Mouse (Mus musculus) layer of hippocampus, adult 2 months (tissue): ENCODE results near the gene Lbhd1. TPM values are rescaled to one million over a fixed set of nuclear protein-coding genes. Genes with fewer than 3 reads are reported as not detected.

Experiments used
- DNase-seq, 2 experiments: peaks; one replicate each; pipeline ENCODE4 v3.0.0; 2022; ENCODE audit warnings: low spot score in 2 of 2
- H3K27ac ChIP-seq: fragments of 200-600 bp; 2 replicates; pipeline ENCODE4 v1.8.1; 2022
- H3K4me3 ChIP-seq: fragments of 200-600 bp; 2 replicates; pipeline ENCODE4 v1.8.1; 2022; ENCODE audit warnings: mild to moderate bottlenecking
- CTCF ChIP-seq: fragments of 200-600 bp; conservative IDR thresholded peaks from 2 replicates; pipeline ENCODE4 v1.8.1; 2022; ENCODE audit warnings: antibody characterized with exemption, mild to moderate bottlenecking, moderate library complexity
- total RNA-seq, 2 experiments: library from RNA; stranded (reverse); gene quantifications; 2 replicates each; pipeline ENCODE4 v1.2.3; 2021

Gene Lbhd1
- total RNA-seq, 2 experiments from 2014 or later = 4.8 to 6.6 TPM

- Histone ChIP-seq H3K27ac (no peak overlapping the region), H3K4me3 (no peak overlapping the region)
- no peak for DNase-seq
- TF ChIP-seq CTCF = no peak
Observed at GRCm38 (mm10) chr19:8903412-8903811, 19.9 kb downstream of the Lbhd1 start.

GRCm38 (mm10) chr19:8908531-8908930 is 25.0 kb downstream of the Lbhd1 start:
- no peak for DNase-seq
- TF ChIP-seq CTCF = no peak
- H3K27ac ChIP-seq = peak overlapping the region; percentile 51
- no peak overlapping the region for H3K4me3 ChIP-seq

- Histone ChIP-seq H3K27ac (peak overlapping the region; percentile 79), H3K4me3 (no peak overlapping the region)
- no peak for TF ChIP-seq CTCF
- no peak for DNase-seq
Observed at GRCm38 (mm10) chr19:8911810-8912209, 28.3 kb downstream of the Lbhd1 start.

GRCm38 (mm10) chr19:8914212-8914611 is 30.7 kb downstream of the Lbhd1 start:
- no peak for TF ChIP-seq CTCF
- DNase-seq = peak in 1 of 2 experiments; percentile 50
- no peak overlapping the region for H3K4me3 ChIP-seq
- peak overlapping the region; percentile 79 for H3K27ac ChIP-seq

GRCm38 (mm10) chr19:8919000-8919399 is 35.5 kb downstream of the Lbhd1 start:
- no peak for DNase-seq
- Histone ChIP-seq H3K27ac (no peak overlapping the region), H3K4me3 (no peak overlapping the region)
- no peak for TF ChIP-seq CTCF

- Histone ChIP-seq H3K27ac (peak overlapping the region; percentile 85), H3K4me3 (peak overlapping the region; percentile 90)
- TF ChIP-seq CTCF = no peak
- no peak for DNase-seq
Observed at GRCm38 (mm10) chr19:8919684-8920072, 36.1 kb downstream of the Lbhd1 start.

GRCm38 (mm10) chr19:8920073-8920736 is 36.7 kb downstream of the Lbhd1 start, which contains the start of gene B3gat3:
B3gat3 (plus strand) TSS chr19:8920374.
- DNase-seq = peak; percentile 93
- TF ChIP-seq CTCF = no peak
- H3K4me3 ChIP-seq = peak within 1 kb of the TSS; percentile 90
- H3K27ac ChIP-seq = peak within 1 kb of the TSS; percentile 85

GRCm38 (mm10) chr19:8920836-8921291 is 37.3 kb downstream of the Lbhd1 start:
- no peak for DNase-seq
- Histone ChIP-seq H3K4me3 (peak overlapping the region; percentile 90), H3K27ac (peak overlapping the region; percentile 85)
- no peak for TF ChIP-seq CTCF

GRCm38 (mm10) chr19:8921741-8922140 is 38.2 kb downstream of the Lbhd1 start:
- no peak for TF ChIP-seq CTCF
- DNase-seq = no peak
- Histone ChIP-seq H3K4me3 (peak overlapping the region; percentile 90; the same call in 1 of the 2 replicates), H3K27ac (no peak overlapping the region; the same call in 1 of the 2 replicates)

- no peak for TF ChIP-seq CTCF
- Histone ChIP-seq H3K4me3 (no peak overlapping the region), H3K27ac (peak overlapping the region; percentile 23; the same call in 1 of the 2 replicates)
- DNase-seq = no peak
Observed at GRCm38 (mm10) chr19:8926766-8927165, 43.2 kb downstream of the Lbhd1 start.

- H3K4me3 ChIP-seq = no peak overlapping the region
- no peak for DNase-seq
- TF ChIP-seq CTCF = no peak
- H3K27ac ChIP-seq = peak overlapping the region; percentile 85
Observed at GRCm38 (mm10) chr19:8927891-8928525, 44.5 kb downstream of the Lbhd1 start.

- H3K27ac ChIP-seq = peak overlapping the region; percentile 85
- DNase-seq = no peak
- TF ChIP-seq CTCF = no peak
Observed at GRCm38 (mm10) chr19:8928689-8929223, 45.2 kb downstream of the Lbhd1 start.

More at GRCm38 (mm10) chr19:8928689-8929223, 45.2 kb downstream of the Lbhd1 start:
- peak overlapping the region; percentile 68 for H3K4me3 ChIP-seq
